Mouse (Mus musculus): Measurements from ENCODE around the gene Fgfr2. TPM values are rescaled to one million over a fixed set of nuclear protein-coding genes. Genes with fewer than 3 reads are reported as not detected.
A peak's percentile ranks its signal among the peaks of the same experiment; 100 is the strongest.

The Fgfr2 gene
- polyA plus RNA-seq, 1 experiment from 2014 or later = 11.2 TPM

DNA sequence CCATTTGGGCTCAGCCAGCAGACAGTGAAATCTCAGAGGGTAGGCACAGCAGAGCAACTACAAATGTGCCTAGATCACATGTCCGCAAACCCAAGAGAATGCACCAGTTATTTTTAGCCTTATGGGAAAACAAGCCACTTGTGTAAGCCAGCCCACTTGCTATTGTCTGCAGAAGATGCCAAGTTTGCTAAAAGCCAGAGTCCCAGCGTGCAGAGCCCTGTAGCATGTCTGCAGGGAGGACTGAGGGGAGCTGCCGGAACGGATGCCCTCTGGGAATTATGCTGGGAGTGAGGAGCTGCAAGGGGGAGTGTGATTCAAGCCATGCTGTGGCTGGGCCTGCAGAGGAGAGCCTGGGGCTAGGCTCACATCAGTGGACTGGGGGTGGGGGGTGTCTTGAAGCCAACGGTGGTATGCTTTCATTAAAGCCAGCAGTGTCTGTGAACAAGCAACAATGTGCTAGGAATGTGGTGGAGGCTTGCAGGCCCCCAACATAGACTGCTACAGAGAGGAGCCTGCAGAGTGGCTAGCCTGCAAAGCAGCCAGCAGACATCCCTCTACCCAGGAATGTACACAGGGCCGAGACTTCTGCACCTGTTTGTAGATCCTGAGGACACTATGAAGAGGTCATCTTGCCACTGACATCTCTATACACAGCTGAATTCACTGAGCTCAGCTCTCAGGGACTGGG lies 408.8 kb downstream of the Fgfr2 start:
- 56% methylated on average over 6 of the region's 6 CpGs for WGBS (ENCODE audit: insufficient replicate concordance)
- peak; percentile 37 for ATAC-seq
- DNase-seq = no peak
- Histone ChIP-seq H3K4me3 (ENCODE audit: low read depth, low read length) (no peak overlapping the region), H3K27me3 (ENCODE audit: insufficient read depth, low read length) (no peaks in the 10 kb centered on the region), H3K36me3 (replicated peaks; ENCODE audit: insufficient read depth, low read length) (peaks cover 56% of the 10 kb centered on the region), H3K4me1 (ENCODE audit: insufficient read depth) (peaks cover 48% of the 10 kb centered on the region), H3K9ac (replicated peaks) (no peak overlapping the region; the same call in 1 of the 2 replicates), H3K9me3 (ENCODE audit: low read length) (no peaks in the 10 kb centered on the region), H3K27ac (ENCODE audit: low read depth) (peak overlapping the region; percentile 89), H3K4me2 (ENCODE audit: low read depth, low read length) (0 out of 2 replicates have a peak overlapping the region, but pooled peaks have one; percentile 18)
- TF ChIP-seq CTCF (IDR thresholded peaks at IDR 0.05; ENCODE audit: low read depth) (no peak), EP300 (IDR thresholded peaks at IDR 0.05; ENCODE audit: low read depth) (no peak; the same call in 1 of the 2 replicates)

DNA sequence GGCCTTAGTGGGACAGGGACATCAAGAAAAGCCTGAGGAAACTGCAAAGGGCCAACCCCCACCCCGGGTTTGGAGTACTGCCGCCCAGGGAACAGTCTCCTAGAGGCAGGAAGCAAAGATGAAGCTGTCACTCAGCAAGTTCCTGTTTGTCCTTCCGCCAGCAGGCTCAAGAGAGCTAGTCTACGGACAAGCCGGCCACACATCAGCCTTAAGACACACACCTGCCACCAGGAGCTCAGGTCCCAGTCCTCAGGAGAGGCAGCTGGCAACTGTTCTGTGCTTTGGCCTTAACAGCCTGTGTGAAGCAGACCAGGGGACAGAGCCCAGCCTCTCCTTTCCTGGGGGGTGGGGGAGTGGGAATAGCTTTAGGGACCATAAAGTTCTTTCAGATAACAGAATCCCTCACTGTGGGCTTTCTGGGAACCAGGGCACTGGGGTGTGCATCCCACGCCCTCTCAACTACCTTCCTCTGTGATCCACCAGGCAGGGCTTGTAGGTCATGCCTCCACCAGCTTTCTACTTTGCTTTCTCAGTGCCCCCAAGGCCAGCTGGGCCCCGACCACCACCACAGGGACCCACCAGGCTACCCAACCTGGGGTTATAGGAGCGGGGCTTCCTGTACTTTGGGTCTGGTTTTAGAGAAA lies 409.5 kb downstream of the Fgfr2 start:
- WGBS (ENCODE audit: insufficient replicate concordance) = 39% methylated on average over 8 of the region's 8 CpGs

DNA sequence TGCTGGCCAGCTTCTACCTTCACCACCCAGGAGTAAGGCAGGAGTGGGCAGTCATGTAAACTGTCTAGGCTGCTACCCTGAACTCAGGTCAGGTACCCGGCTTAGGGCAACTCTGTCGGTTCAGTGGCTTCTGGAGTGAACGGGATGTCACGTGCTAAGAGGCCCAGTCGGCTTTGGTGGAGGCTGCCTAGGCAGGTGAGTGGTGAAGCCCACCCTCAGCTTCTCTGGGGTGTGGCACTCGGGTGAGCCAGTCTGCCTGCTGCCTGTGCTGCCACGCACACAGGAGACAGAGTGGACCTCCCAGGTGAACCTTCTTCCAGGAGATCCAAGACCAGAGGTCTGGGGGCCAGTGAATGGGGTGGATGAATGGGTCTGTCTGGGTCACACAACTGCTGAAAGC lies 410.2 kb downstream of the Fgfr2 start:
- Histone ChIP-seq H3K27ac (ENCODE audit: low read depth) (peak overlapping the region; percentile 89), H3K9ac (replicated peaks) (no peak overlapping the region), H3K4me1 (ENCODE audit: insufficient read depth) (peaks cover 39% of the 10 kb centered on the region), H3K27me3 (ENCODE audit: insufficient read depth, low read length) (no peaks in the 10 kb centered on the region), H3K9me3 (ENCODE audit: low read length) (no peaks in the 10 kb centered on the region), H3K4me3 (ENCODE audit: low read depth, low read length) (no peak overlapping the region), H3K36me3 (replicated peaks; ENCODE audit: insufficient read depth, low read length) (peaks cover 48% of the 10 kb centered on the region), H3K4me2 (ENCODE audit: low read depth, low read length) (no peak overlapping the region)
- ATAC-seq = no peak
- TF ChIP-seq EP300 (IDR thresholded peaks at IDR 0.05; ENCODE audit: low read depth) = no peak
- TF ChIP-seq CTCF (IDR thresholded peaks at IDR 0.05; ENCODE audit: low read depth) = no peak
- 65% methylated on average over 7 of the region's 7 CpGs for WGBS (ENCODE audit: insufficient replicate concordance)
- no peak for DNase-seq

More for the DNA sequence above, 409.5 kb downstream of the Fgfr2 start:
- peak; percentile 16; the same call in 1 of the 2 replicates for ATAC-seq
- peak overlapping the region; percentile 18; the same call in 1 of the 2 replicates for H3K4me2 ChIP-seq (ENCODE audit: low read depth, low read length)
- H3K9me3 ChIP-seq (ENCODE audit: low read length) = no peaks in the 10 kb centered on the region
- DNase-seq = peak; percentile 55
- no peaks in the 10 kb centered on the region for H3K27me3 ChIP-seq (ENCODE audit: insufficient read depth, low read length)
- H3K4me3 ChIP-seq (ENCODE audit: low read depth, low read length) = no peak overlapping the region
- H3K4me1 ChIP-seq (ENCODE audit: insufficient read depth) = peaks cover 43% of the 10 kb centered on the region
- peaks cover 50% of the 10 kb centered on the region for H3K36me3 ChIP-seq (replicated peaks; ENCODE audit: insufficient read depth, low read length)
- H3K9ac ChIP-seq (replicated peaks) = no peak overlapping the region; the same call in 1 of the 2 replicates
- H3K27ac ChIP-seq (ENCODE audit: low read depth) = peak overlapping the region; percentile 89
- TF ChIP-seq CTCF (IDR thresholded peaks at IDR 0.05; ENCODE audit: low read depth) = peak; percentile 5; the same call in 1 of the 2 replicates
- no peak for TF ChIP-seq EP300 (IDR thresholded peaks at IDR 0.05; ENCODE audit: low read depth)

DNA sequence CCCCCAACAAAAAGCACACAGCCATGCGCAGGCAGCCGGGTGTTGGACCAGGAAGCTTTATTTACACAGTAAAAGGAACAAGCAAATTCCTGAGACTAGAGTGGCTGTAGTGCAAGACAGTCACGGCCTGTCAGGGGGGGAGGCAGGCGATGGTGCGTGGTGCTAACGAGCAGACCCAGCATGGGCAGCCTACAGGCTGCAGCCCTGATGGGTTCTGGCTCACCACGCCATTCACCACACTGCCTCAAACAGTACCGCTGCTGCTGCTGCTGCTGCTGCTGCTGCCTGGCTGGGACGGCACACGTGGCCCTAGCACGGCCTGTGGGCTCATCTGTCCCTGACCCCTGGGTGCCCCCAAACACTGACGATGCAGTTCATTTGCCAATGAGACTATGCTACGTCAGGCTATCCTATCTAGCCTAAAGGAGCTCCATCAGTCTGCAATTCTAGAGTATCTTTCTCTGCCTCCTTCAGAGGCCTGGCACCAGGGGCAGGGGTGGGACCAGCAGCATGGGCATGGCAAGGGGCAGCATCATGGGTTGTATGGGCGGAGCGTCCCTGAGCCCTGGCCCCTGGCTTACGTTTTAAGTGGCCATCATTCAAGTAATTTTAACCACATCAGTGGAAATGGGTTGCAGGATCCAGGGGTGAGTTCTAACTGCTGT lies 411.0 kb downstream of the Fgfr2 start:
- Histone ChIP-seq H3K27me3 (ENCODE audit: insufficient read depth, low read length) (no peaks in the 10 kb centered on the region), H3K4me1 (ENCODE audit: insufficient read depth) (peaks cover 31% of the 10 kb centered on the region), H3K4me2 (ENCODE audit: low read depth, low read length) (no peak overlapping the region), H3K9me3 (ENCODE audit: low read length) (no peaks in the 10 kb centered on the region), H3K36me3 (replicated peaks; ENCODE audit: insufficient read depth, low read length) (peaks cover 48% of the 10 kb centered on the region), H3K9ac (replicated peaks) (no peak overlapping the region), H3K4me3 (ENCODE audit: low read depth, low read length) (no peak overlapping the region), H3K27ac (ENCODE audit: low read depth) (0 out of 2 replicates have a peak overlapping the region, but pooled peaks have one; percentile 39)
- ATAC-seq (no peak), DNase-seq (no peak)
- WGBS (ENCODE audit: insufficient replicate concordance) = 50% methylated on average over 16 of the region's 16 CpGs
- no peak for TF ChIP-seq EP300 (IDR thresholded peaks at IDR 0.05; ENCODE audit: low read depth)
- no peak for TF ChIP-seq CTCF (IDR thresholded peaks at IDR 0.05; ENCODE audit: low read depth)

DNA sequence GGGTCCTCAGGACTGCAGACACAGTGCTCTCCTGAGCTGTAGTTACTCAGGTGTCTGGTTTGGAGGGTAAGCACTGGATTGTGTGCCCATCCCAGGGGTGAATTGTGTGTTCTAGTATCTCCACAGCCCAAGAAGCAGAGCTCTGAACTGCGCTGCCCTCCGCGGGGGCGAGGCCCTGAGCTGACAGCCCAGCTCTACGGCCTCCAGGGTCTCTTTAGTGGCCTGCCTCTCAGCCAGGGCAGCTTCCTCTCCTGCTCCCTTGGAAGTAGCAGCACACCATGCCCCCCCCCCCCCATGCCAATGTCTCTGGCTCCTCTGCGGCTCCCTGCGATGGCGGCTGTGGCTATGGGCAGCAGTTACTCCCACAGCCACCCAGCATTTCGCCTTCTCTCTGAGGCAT lies 411.6 kb downstream of the Fgfr2 start:
- no peak overlapping the region for H3K9ac ChIP-seq (replicated peaks)
- WGBS (ENCODE audit: insufficient replicate concordance) = 70% methylated on average over 9 of the region's 9 CpGs
- DNase-seq = no peak
- H3K27me3 ChIP-seq (ENCODE audit: insufficient read depth, low read length) = no peaks in the 10 kb centered on the region
- H3K4me3 ChIP-seq (ENCODE audit: low read depth, low read length) = no peak overlapping the region
- no peaks in the 10 kb centered on the region for H3K9me3 ChIP-seq (ENCODE audit: low read length)
- peaks cover 30% of the 10 kb centered on the region for H3K4me1 ChIP-seq (ENCODE audit: insufficient read depth)
- no peak overlapping the region for H3K4me2 ChIP-seq (ENCODE audit: low read depth, low read length)
- H3K27ac ChIP-seq (ENCODE audit: low read depth) = 0 out of 2 replicates have a peak overlapping the region, but pooled peaks have one; percentile 39
- TF ChIP-seq CTCF (IDR thresholded peaks at IDR 0.05; ENCODE audit: low read depth) (no peak), EP300 (IDR thresholded peaks at IDR 0.05; ENCODE audit: low read depth) (no peak)
- H3K36me3 ChIP-seq (replicated peaks; ENCODE audit: insufficient read depth, low read length) = peaks cover 48% of the 10 kb centered on the region
- no peak for ATAC-seq

DNA sequence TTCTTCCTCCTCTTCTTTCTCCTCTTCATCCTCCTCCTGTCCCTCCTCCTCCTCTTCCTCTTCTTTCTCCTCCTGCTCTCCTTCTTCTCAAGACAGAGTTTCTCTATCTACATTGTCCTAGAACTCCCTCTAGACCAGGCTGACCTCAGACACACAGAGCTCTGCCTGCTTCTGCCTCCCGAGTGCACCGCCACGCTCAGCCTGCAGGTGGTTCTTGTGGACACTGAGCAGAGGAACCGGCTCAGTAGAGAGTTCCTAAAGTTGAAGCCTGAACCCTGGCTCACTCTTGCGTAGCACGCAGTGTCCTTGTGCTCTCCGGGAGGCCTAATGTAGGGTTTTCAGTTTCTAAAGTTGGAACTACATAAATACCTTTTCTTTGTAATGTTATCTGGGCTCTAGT lies 418.0 kb downstream of the Fgfr2 start:
- Histone ChIP-seq H3K36me3 (replicated peaks; ENCODE audit: insufficient read depth, low read length) (no peaks in the 10 kb centered on the region), H3K4me1 (ENCODE audit: insufficient read depth) (peaks cover 2% of the 10 kb centered on the region; the same call in 1 of the 2 replicates), H3K27ac (ENCODE audit: low read depth) (no peak overlapping the region), H3K4me2 (ENCODE audit: low read depth, low read length) (no peak overlapping the region), H3K4me3 (ENCODE audit: low read depth, low read length) (no peak overlapping the region), H3K9ac (replicated peaks) (no peak overlapping the region), H3K27me3 (ENCODE audit: insufficient read depth, low read length) (no peaks in the 10 kb centered on the region), H3K9me3 (ENCODE audit: low read length) (no peaks in the 10 kb centered on the region)
- ATAC-seq = peak; percentile 26; the same call in 1 of the 2 replicates
- WGBS (ENCODE audit: insufficient replicate concordance) = 81% methylated on average over 7 of the region's 7 CpGs
- TF ChIP-seq EP300 (IDR thresholded peaks at IDR 0.05; ENCODE audit: low read depth) (no peak), CTCF (IDR thresholded peaks at IDR 0.05; ENCODE audit: low read depth) (peak; percentile 70)
- peak; percentile 61 for DNase-seq

Measured in liver, postnatal 0 days (tissue).